Mouse (Mus musculus): ENCODE results near the gene Dok4.

DNA sequence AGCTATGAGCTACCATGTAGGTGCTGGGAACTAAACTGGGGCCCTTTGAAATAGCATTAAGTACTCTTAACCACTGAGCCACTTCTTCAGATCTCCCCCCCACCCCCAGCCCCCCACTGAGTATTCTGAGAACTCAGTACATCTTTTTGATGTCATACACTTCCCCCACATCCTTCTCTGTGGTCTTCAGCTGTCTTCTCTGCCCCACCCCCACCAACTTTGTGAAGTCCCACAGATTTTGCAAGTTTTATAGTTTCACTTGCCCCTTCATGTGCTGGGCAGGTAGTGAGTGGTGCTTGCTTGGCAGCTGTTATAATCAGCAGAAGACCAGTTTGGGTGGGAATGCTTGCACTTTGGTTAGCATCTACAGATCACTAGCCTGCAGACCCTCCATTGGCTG, 43.1 kb upstream of the Dok4 start:
- TF ChIP-seq GATA1 (IDR thresholded peaks at IDR 0.05; ENCODE audit: low read length) (no peak), TAL1 (IDR thresholded peaks at IDR 0.05; ENCODE audit: low read length) (no peak)

Data from erythroblast, embryonic 14.5 days (primary cell).